Mouse (Mus musculus) neural tube, embryonic 10.5 days (tissue): ENCODE measurements at regions not wholly inside any gene's neighbourhood (a gene's known extent, or its start where the extent isn't known, plus 50 kb on each side); places are given as distances from the start of the nearest gene placed in this dataset.

ENCODE experiments used
- DNase-seq: peaks from one replicate; pipeline ENCODE4 v3.0.0-alpha.2; 2017; ENCODE audit warnings: low spot score; ENCODE audit errors: extremely low spot score

DNA sequence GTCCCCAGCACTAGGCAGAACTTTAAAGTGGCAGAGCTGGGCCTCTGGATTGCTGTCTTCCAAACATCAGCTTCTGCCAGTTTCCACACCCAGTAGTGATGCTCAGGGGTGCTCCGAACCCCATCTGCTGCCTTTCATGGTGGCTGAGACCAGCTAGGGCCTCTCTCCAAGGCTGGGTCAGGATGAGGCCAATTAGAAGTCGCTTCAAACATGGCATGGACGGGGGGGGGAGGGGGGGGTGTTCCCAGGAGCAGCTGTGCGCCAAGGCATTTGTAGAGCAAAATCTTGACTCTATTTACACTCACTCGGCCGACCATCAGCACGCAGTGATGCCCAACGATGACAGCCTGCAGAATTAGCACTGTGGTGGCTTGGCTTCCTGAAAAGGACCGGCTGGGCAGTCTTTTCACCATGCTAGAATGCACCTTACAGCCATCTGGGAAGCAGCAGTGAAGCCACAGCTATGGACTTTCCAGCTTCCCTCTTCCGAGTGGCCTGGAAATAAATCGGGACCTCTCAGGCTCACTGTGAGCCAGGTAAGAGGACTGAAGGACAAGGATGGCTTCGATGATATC lies 73.7 kb upstream of the Msx1 start:
- DNase-seq = no peak

DNA sequence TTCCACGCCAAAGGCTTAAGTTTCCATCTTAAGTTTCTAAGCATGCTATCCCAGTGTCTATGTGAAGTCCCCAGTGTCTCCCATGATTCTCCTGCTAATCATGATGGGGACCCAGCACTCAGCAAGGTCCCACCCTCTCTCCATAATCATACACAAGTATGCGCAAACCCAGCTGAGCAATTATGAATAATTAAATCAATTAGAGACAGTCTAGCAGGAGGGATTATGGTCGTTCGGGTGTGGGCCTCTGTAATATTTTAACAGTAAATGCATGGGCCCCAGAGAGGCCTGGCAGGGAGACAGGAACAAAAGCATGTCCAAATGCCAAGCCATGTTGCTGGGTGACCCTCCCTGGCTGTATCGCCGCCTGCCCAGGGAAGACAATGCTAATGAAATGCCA lies 73.1 kb upstream of the Msx1 start:
- no peak for DNase-seq

DNA sequence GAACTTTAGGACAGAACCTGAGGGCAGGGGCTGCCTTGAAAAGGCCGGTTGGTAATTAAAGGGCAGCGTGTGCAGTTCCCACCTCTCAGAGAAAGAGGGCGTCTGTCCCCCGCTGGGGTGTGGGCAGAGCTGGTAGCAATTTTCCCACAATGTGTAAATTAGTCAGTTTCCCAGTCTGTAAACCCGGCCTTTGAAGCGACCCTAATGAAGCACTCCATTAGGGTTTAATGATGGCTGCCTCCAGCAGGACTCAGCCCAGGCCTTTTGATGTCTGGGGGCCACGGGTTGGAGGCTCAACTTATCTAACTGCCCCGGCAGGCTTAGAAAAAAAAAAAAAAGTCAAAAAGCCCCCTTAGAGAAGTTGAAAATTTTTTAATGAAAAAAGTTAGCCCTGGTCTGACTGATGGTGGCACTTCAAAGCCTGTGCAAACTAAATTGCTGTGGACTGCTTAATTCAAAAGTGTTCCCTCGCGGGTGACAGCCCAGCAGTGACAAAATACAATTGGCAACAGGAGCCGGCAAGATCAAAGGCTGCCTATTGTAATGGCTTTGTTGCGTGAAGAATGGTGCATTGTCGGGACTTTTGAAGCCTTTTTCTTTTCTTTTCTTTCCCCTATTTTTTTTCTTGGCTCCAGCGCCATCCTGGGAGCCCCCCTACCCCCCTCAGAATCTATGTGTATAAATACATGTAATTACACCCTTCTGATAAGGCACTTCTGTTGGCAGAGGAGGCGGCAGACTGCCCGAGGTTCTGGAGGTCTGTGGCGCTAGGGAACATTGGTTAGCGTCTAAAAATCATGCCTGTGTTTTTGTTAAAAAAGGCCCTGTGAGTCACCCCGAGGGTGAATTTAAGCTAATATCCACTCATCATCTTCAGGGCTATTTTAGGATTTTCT lies 71.3 kb upstream of the Msx1 start:
- peak; percentile 66 for DNase-seq

DNA sequence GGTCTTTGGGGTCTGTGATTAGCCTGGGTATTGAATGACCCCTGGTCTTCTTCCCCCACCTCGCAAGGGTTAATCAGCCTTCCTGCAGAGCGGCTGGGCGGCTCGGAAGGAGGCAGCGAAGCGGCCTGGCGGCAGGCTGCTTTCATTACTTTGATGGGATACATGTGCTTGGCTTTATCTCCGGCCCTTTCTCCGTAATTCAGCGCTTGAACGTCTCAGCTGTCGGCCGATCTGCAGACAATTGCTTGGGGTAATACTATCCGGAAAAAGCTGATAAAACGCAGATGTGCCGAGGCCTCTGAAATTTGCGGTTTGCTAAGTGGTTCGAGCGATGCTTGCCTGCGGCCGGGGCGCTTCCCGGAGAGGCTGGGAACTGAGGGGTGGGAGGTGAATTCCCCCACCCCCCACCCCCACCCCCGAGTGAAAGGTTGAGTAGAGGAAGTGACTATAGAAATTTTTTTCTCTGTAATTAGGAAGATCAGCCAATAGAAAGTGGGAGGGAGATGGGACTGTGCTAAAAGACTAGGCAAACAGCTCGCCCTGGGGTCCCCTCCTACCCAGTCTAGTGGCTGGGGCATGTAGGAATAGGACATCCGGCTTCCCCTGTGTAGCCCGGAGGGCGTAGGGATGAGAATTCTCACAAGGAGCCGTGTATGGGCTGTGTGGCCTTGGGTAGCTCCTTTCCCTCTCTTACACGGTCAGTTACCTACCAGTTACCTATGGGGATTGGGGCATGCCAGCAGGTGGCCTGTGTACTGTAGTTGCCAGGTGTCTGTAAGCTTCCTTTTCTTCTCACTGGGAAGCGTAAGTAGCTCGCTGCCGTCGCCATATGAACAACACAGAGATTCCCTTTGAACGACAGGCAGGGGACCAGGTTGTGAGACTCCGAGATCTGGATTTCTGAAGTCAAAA lies 69.5 kb upstream of the Msx1 start:
- DNase-seq = peak; percentile 71

DNA sequence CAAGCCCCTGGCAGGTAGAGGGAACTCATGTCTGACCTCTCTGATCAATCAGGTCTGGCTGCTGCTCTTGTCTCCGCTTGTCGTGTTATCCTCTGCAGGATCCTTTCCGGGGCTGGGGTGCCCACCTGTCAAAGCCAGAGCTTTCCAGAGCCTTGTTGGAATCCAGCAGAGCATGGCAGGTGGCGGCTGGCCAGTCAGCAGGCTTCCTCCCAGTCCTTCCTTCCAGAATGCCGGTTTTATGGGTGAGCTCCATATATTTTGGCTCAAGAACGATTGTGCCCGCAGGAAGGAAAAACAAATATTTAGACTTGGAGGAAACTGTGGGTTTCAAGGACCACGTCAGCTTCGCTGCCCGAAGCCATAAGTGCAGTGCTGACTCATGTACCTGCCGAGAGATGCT lies 66.3 kb upstream of the Msx1 start:
- no peak for DNase-seq

DNA sequence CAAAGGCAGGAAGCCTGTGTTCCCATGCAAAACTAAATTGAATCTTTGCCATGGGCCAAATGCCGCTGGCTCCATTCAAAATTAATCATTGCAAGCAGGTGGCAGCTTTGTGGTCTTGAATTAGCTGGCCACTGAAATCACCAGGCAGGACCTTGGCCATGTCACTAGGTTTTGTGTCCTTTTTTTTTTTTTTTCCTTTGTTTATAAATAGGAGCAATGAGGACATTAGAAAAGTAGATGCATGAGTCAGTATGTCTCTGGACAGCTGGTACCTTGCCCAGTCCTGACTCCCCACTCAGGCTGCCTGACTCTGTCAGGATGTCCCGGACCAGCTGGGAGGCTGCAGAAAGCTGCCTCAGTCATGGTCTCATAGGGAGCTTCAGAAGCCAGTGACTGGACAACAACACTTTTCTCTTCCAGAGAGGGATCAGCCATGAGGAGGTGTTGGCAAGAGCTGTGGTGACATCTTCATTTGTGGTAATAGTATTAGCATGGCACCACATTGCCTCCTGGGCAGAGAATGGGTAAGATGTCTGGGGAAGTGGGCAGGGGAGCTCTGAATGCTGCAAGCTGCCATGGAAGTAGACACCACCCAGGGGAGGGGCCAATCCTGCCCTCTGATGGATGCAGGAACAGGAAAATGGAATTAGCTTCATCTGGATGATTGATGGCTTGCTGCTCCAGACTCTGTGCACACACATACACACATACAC lies 55.4 kb upstream of the Msx1 start:
- DNase-seq = no peak

DNA sequence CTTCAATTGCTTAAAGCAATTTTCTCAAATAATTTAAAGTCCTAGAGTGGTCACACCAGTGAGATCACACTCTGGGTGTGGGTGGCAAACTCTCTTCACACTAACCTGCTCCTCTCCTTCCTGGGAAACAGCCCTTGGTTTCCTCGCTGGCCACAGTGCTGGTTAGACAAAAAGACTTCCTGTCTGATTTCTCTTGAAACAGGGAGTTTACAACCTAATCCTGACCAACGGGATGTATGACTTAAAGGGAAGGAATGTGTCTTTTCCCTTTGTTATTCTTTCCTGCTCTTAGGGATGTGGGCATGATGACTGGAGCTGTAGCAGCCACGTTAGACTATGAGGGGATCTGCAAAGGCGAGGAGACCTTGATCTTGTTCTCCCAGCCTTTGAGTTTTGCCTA lies 51.9 kb upstream of the Msx1 start:
- DNase-seq = no peak

GRCm38 (mm10) chr5:37875452-37875851 lies 51.1 kb upstream of the Msx1 start:
- DNase-seq = no peak

DNA sequence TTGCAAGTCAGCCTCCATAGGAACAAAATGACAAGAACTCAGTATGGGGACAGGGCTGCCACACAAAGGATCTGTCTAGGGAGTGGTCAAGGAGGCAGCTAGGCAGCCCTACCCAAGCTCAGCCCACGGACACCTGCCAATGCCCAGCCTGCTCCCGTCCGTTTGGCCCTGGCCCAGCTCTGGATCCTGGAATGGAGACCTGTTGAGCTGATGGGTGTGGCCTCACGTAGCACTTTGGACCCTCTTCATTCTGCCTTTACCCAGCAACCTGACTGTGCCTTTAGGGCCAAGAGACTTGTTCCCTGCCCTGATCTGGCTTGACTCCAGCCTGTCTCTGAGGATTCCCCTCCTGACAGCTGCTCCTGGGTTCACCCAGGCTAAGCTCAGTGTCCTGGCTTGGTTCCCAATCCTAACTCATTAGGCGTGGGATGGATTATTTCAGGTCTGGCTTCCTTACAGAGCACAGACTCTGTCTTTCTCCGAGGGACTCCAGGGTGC lies 50.5 kb upstream of the Msx1 start:
- DNase-seq = no peak
